Mouse (Mus musculus) intestine, embryonic 14.5 days (tissue): Measurements from ENCODE around the gene Phf14. TPM values are rescaled to one million over a fixed set of nuclear protein-coding genes. Genes with fewer than 3 reads are reported as not detected.
"Not testable (repeated sequence)": the region's sequence is repeated elsewhere in the genome, so short reads cannot be mapped to it uniquely, and the experiment has no call there.

Experiments
- ATAC-seq: fragments of 200-750 bp; cut with Nextera tagmentation; replicated peaks from 2 replicates; pipeline ENCODE4 v1.8.0; 2017; ENCODE audit warnings: low read depth, moderate number of reproducible peaks, moderate TSS enrichment, moderate library complexity; ENCODE audit not compliant: low FRiP score, low TSS enrichment
- DNase-seq: peaks from one replicate; pipeline ENCODE4 v3.0.0-alpha.2; 2018; ENCODE audit warnings: low spot score
- H3K27ac ChIP-seq: fragments of 300-500 bp; sonication (generic); 2 replicates; pipeline ENCODE4 v1.5.1; 2014; ENCODE audit warnings: low read depth, mild to moderate bottlenecking, control low read depth
- H3K27me3 ChIP-seq: fragments of 300-500 bp; sonication (generic); replicated peaks from 2 replicates; pipeline ENCODE4 v1.6.1; 2014; ENCODE audit warnings: low read length, control low read depth; ENCODE audit not compliant: control insufficient read depth, insufficient read depth
- H3K36me3 ChIP-seq: fragments of 300-500 bp; sonication (generic); 2 replicates; pipeline ENCODE4 v1.6.1; 2014; ENCODE audit warnings: low read length, control low read depth; ENCODE audit not compliant: control insufficient read depth, insufficient read depth
- H3K4me1 ChIP-seq: fragments of 300-500 bp; sonication (generic); replicated peaks from 2 replicates; pipeline ENCODE4 v1.6.1; 2014; ENCODE audit warnings: low read length, control low read depth, mixed read lengths; ENCODE audit not compliant: control insufficient read depth, insufficient read depth
- H3K4me2 ChIP-seq: fragments of 300-500 bp; sonication (generic); 2 replicates; pipeline ENCODE4 v1.6.1; 2014; ENCODE audit warnings: low read length
- H3K4me3 ChIP-seq: fragments of 300-500 bp; sonication (generic); 2 replicates; pipeline ENCODE4 v1.5.1; 2014; ENCODE audit warnings: low read depth, low read length, control low read depth, mixed read lengths
- H3K9ac ChIP-seq: fragments of 300-500 bp; sonication (generic); 2 replicates; pipeline ENCODE4 v1.6.1; 2014; ENCODE audit warnings: mild to moderate bottlenecking, low read length
- H3K9me3 ChIP-seq: fragments of 300-500 bp; sonication (generic); 2 replicates; pipeline ENCODE4 v1.6.1; 2016; ENCODE audit warnings: low read length, control low read depth; ENCODE audit not compliant: control insufficient read depth
- WGBS: fragments of 180-500 bp; shearing (Covaris S2); extraction: QIAGEN DNeasy Blood & Tissue Kit; methylation state at CpG from one replicate; pipeline ENCODE4 v1.1.7; 2014; 5-methylcytosine and 5-hydroxymethylcytosine counted together
- polyA plus RNA-seq: library from polyadenylated mRNA; unstranded; fragments of >200 nt; fragmentation: Nextera tagmentation; extraction: Ambion mirVana; gene quantifications from 2 replicates; pipeline ENCODE4 v1.2.1, GENCODE M21; 2014

Gene Phf14
- polyA plus RNA-seq = 71.1 and 73.5 TPM in 2 replicates

GRCm38 (mm10) chr6:11907269-11908032 is at the start of gene Phf14, which contains the start of gene Ndufa4:
Gene Phf14, plus strand, starts transcription at chr6:11907809.
Gene Ndufa4, minus strand, starts transcription at chr6:11907497.
- peak within 1 kb of the TSS; percentile 94 for H3K4me3 ChIP-seq
- under 1% methylated on average over 59 of the region's 59 CpGs for WGBS

GRCm38 (mm10) chr6:11875364-11875763 is 32.2 kb upstream of the Phf14 start:
- not testable (repeated sequence) for H3K9me3 ChIP-seq, H3K27me3 ChIP-seq, H3K9ac ChIP-seq, H3K4me1 ChIP-seq, H3K4me3 ChIP-seq, DNase-seq, H3K36me3 ChIP-seq, H3K27ac ChIP-seq, ATAC-seq, H3K4me2 ChIP-seq
- no CpG with 5 or more reads among the region's 2 CpGs for WGBS

More at GRCm38 (mm10) chr6:11907269-11908032, at the start of gene Phf14, which contains the start of gene Ndufa4:
- peak within 1 kb of the TSS; percentile 87 for H3K27ac ChIP-seq
- H3K27me3 ChIP-seq = no peaks in the 10 kb centered on the region
- ATAC-seq = peak; percentile 99
- peaks cover 35% of the 10 kb centered on the region for H3K36me3 ChIP-seq
- H3K9me3 ChIP-seq = no peaks in the 10 kb centered on the region
- peak within 1 kb of the TSS; percentile 89 for H3K9ac ChIP-seq
- peaks cover 8% of the 10 kb centered on the region for H3K4me1 ChIP-seq
- DNase-seq = peak; percentile 99
- peak within 1 kb of the TSS; percentile 78 for H3K4me2 ChIP-seq

- no peaks in the 10 kb centered on the region for H3K9me3 ChIP-seq
- H3K9ac ChIP-seq = no peak overlapping the region
- peaks cover 70% of the 10 kb centered on the region for H3K36me3 ChIP-seq
- H3K4me2 ChIP-seq = no peak overlapping the region
- H3K4me3 ChIP-seq = no peak overlapping the region
- H3K27ac ChIP-seq = no peak overlapping the region
- peaks cover 2% of the 10 kb centered on the region for H3K4me1 ChIP-seq
- DNase-seq (no peak), ATAC-seq (no peak)
- no peaks in the 10 kb centered on the region for H3K27me3 ChIP-seq
- WGBS = 85% methylated on average over 4 of the region's 4 CpGs
These were observed 6.7 kb upstream of the Phf14 start for GRCm38 (mm10) chr6:11900809-11901310.

GRCm38 (mm10) chr6:11906890-11907268 is 730 bp upstream of the Phf14 start:
- peak overlapping the region; percentile 78 for H3K4me2 ChIP-seq
- H3K36me3 ChIP-seq = peaks cover 41% of the 10 kb centered on the region
- DNase-seq = no peak
- peak overlapping the region; percentile 89 for H3K9ac ChIP-seq
- H3K27ac ChIP-seq = peak overlapping the region; percentile 87
- H3K4me1 ChIP-seq = peaks cover 8% of the 10 kb centered on the region
- H3K9me3 ChIP-seq = no peaks in the 10 kb centered on the region
- H3K27me3 ChIP-seq = no peaks in the 10 kb centered on the region
- WGBS = 1% methylated on average over 5 of the region's 5 CpGs
- ATAC-seq = peak; percentile 33; the same call in 1 of the 2 replicates
- H3K4me3 ChIP-seq = peak overlapping the region; percentile 94

GRCm38 (mm10) chr6:11908170-11908569 is 561 bp downstream of the Phf14 start:
- ATAC-seq = 0 out of 2 replicates have a peak, but pooled peaks have one; percentile 24

GRCm38 (mm10) chr6:11925496-11926041 is 18.0 kb downstream of the Phf14 start:
- DNase-seq = peak; percentile 89
- under 1% methylated on average over 20 of the region's 20 CpGs for whole genome bisulfite sequencing
- H3K4me1 ChIP-seq = peaks cover 12% of the 10 kb centered on the region
- peak; percentile 95 for ATAC-seq
- H3K9me3 ChIP-seq = no peaks in the 10 kb centered on the region
- H3K27ac ChIP-seq = peak overlapping the region; percentile 98
- peak overlapping the region; percentile 98 for H3K9ac ChIP-seq
- H3K4me3 ChIP-seq = peak overlapping the region; percentile 92
- peak overlapping the region; percentile 78 for H3K4me2 ChIP-seq
- peaks cover 17% of the 10 kb centered on the region; the same call in 1 of the 2 replicates for H3K36me3 ChIP-seq
- no peaks in the 10 kb centered on the region for H3K27me3 ChIP-seq

More at GRCm38 (mm10) chr6:11908170-11908569, 561 bp downstream of the Phf14 start:
- Histone ChIP-seq H3K4me3 (peak overlapping the region; percentile 94), H3K4me2 (peak overlapping the region; percentile 78), H3K9ac (peak overlapping the region; percentile 89), H3K27me3 (no peaks in the 10 kb centered on the region), H3K36me3 (peaks cover 28% of the 10 kb centered on the region), H3K4me1 (peaks cover 8% of the 10 kb centered on the region), H3K9me3 (no peaks in the 10 kb centered on the region), H3K27ac (peak overlapping the region; percentile 87; the same call in 1 of the 2 replicates)
- WGBS = 26% methylated on average over 7 of the region's 7 CpGs
- peak; percentile 54 for DNase-seq

- ATAC-seq = peak; percentile 84
- Histone ChIP-seq H3K9ac (peak overlapping the region; percentile 98), H3K36me3 (peaks cover 17% of the 10 kb centered on the region; the same call in 1 of the 2 replicates), H3K4me2 (peak overlapping the region; percentile 78), H3K27me3 (no peaks in the 10 kb centered on the region), H3K4me1 (peaks cover 12% of the 10 kb centered on the region), H3K4me3 (peak overlapping the region; percentile 92), H3K9me3 (no peaks in the 10 kb centered on the region), H3K27ac (peak overlapping the region; percentile 98)
- DNase-seq = peak; percentile 90
- 0% methylated on average over 28 of the region's 40 CpGs for WGBS
These were observed 18.5 kb downstream of the Phf14 start for GRCm38 (mm10) chr6:11926082-11926595.

GRCm38 (mm10) chr6:11927485-11927884 is 19.9 kb downstream of the Phf14 start:
- peaks cover 17% of the 10 kb centered on the region; the same call in 1 of the 2 replicates for H3K36me3 ChIP-seq
- DNase-seq = no peak
- WGBS = 81% methylated on average over 6 of the region's 6 CpGs
- H3K27me3 ChIP-seq = no peaks in the 10 kb centered on the region
- no peak overlapping the region for H3K9ac ChIP-seq
- H3K4me3 ChIP-seq = peak overlapping the region; percentile 92; the same call in 1 of the 2 replicates
- H3K4me2 ChIP-seq = peak overlapping the region; percentile 78
- no peak for ATAC-seq
- H3K9me3 ChIP-seq = no peaks in the 10 kb centered on the region
- no peak overlapping the region for H3K27ac ChIP-seq
- peaks cover 12% of the 10 kb centered on the region for H3K4me1 ChIP-seq
